Mouse (Mus musculus) macrophage (primary cell): ENCODE data around the gene Tubb5. TPM values are rescaled to one million over a fixed set of nuclear protein-coding genes. Genes with fewer than 3 reads are reported as not detected.

Source experiments
- polyA plus RNA-seq: library from polyadenylated mRNA; stranded (reverse); fragments of 250-400 nt; gene quantifications from 3 replicates; pipeline ENCODE4 v1.2.4, GENCODE M21; 2018; ENCODE audit warnings: inconsistent platforms

Tubb5 gene
- polyA plus RNA-seq, 1 experiment from 2014 or later: 205 TPM

Other genes with a start within 250 kb of the Tubb5 start
- not detected in 3 replicates for gene Sfta2, start 236.8 kb downstream of the Tubb5 start, polyA plus RNA-seq
- not detected in 3 replicates for gene Gm9573, start 211.7 kb downstream of the Tubb5 start, polyA plus RNA-seq
- not detected in 3 replicates for gene Mucl3, start 194.6 kb downstream of the Tubb5 start, polyA plus RNA-seq
- gene Vars2, start 170.7 kb downstream of the Tubb5 start, polyA plus RNA-seq: 3.5 to 5.8 TPM (median 4.5 TPM) in 3 replicates
- gene Gtf2h4, start 164.6 kb downstream of the Tubb5 start, polyA plus RNA-seq: 6.2 to 17.0 TPM (median 10.0 TPM) in 3 replicates
- 0.27 to 0.42 TPM in 2 of 3 replicates, not detected in the other for gene Ddr1, start 133.7 kb downstream of the Tubb5 start, polyA plus RNA-seq
- gene Ier3, start 16.6 kb downstream of the Tubb5 start, polyA plus RNA-seq: 20.7 to 61.5 TPM (median 37.3 TPM) in 3 replicates
- 42.9 to 64.8 TPM (median 56.1 TPM) in 3 replicates for gene Flot1, start 15.1 kb downstream of the Tubb5 start, polyA plus RNA-seq
- 12.5 to 32.8 TPM (median 22.9 TPM) in 3 replicates for gene Mdc1, start 3.2 kb upstream of the Tubb5 start, polyA plus RNA-seq
- 5.9 to 14.4 TPM (median 6.8 TPM) in 3 replicates for gene Nrm, start 23.0 kb upstream of the Tubb5 start, polyA plus RNA-seq
- 166 to 235 TPM (median 189 TPM) in 3 replicates for gene Ppp1r18, start 27.3 kb upstream of the Tubb5 start, polyA plus RNA-seq
- 19.3 to 24.2 TPM (median 19.8 TPM) in 3 replicates for gene Dhx16, start 41.5 kb upstream of the Tubb5 start, polyA plus RNA-seq
- 26.7 to 32.7 TPM (median 27.9 TPM) in 3 replicates for gene 2310061I04Rik, start 59.1 kb upstream of the Tubb5 start, polyA plus RNA-seq
- 3.8 to 11.5 TPM (median 6.7 TPM) in 3 replicates for gene Atat1, start 71.8 kb upstream of the Tubb5 start, polyA plus RNA-seq
- gene Mrps18b, start 78.1 kb upstream of the Tubb5 start, polyA plus RNA-seq: 31.2 to 75.1 TPM (median 49.9 TPM) in 3 replicates
- gene Ppp1r10, start 78.1 kb upstream of the Tubb5 start, polyA plus RNA-seq: 27.4 to 97.8 TPM (median 35.0 TPM) in 3 replicates
- gene Abcf1, start 131.5 kb upstream of the Tubb5 start, polyA plus RNA-seq: 65.4 to 217 TPM (median 77.6 TPM) in 3 replicates
- gene Gnl1, start 141.5 kb upstream of the Tubb5 start, polyA plus RNA-seq: 24.9 to 38.6 TPM (median 28.9 TPM) in 3 replicates
- gene Prr3, start 141.9 kb upstream of the Tubb5 start, polyA plus RNA-seq: 8.8 to 13.9 TPM (median 9.5 TPM) in 3 replicates
- gene H2-T24, start 182.3 kb upstream of the Tubb5 start, polyA plus RNA-seq: 34.5 to 71.7 TPM (median 59.9 TPM) in 3 replicates
- gene H2-T23, start 194.5 kb upstream of the Tubb5 start, polyA plus RNA-seq: 196 to 602 TPM (median 274 TPM) in 3 replicates
- gene H2-T22, start 204.4 kb upstream of the Tubb5 start, polyA plus RNA-seq: 56.5 to 198 TPM (median 94.0 TPM) in 3 replicates
- gene Gm6034, start 204.7 kb upstream of the Tubb5 start, polyA plus RNA-seq: not detected in 3 replicates
- gene Gm11127, start 220.1 kb upstream of the Tubb5 start, polyA plus RNA-seq: 0.16 to 0.64 TPM (median 0.34 TPM) in 3 replicates